Mouse (Mus musculus): ENCODE measurements around the gene Gpatch3.

Gpatch3 gene

GRCm38 (mm10) chr4:133619473-133620136 is 45.1 kb downstream of the Gpatch3 start:
- no peak for DNase-seq (ENCODE audit: low read depth, low spot score)

DNA sequence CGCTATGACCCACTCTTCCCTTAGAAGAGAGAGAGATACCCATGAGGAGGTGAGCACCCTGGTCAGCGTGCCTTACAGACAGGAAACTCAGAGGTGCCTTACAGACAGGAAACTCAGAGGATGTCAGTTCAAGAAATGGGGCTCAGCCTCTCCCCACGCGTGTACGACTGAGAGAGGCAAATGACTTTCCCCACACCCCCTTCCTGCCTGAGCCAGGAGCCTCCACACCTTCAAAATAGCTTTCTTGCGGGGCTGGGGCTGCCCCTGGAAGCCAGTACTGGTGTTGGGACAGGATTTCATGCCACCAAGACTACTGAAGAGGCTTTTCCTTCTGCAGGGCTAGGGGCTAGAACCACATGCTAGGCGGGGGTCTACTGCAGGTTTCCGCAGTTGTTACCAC is 46.1 kb downstream of the Gpatch3 start:
- DNase-seq (ENCODE audit: low read depth, low spot score): no peak

DNA sequence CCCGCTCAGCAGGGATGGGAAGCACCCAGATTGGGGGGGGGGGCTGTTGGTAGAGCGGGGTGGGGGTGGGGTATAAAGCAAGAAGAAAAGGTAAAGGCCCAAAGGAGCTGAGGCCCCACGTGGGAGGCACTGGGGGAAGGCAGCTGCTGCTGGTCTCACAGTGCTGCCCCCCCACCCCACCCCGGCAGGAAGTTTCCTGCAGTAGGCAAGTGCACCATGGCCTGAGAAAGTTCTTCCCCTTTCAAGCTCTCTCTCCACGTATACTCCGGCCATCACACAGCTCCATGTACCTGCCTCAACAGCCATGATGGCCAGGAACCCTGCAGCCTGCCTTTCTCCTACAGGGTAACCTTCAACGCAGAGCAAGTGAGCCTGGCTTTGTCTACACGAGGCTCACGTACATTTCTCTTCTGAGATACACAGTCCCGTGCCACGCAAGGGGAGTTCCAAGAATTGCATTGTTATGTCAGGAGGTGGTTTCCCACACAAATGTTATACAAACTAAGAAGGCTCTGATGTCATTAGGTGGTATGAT is 47.7 kb downstream of the Gpatch3 start:
- peak; percentile 76 for DNase-seq (ENCODE audit: low read depth, low spot score)

GRCm38 (mm10) chr4:133624830-133625229 is 50.3 kb downstream of the Gpatch3 start:
- no peak for DNase-seq (ENCODE audit: low read depth, low spot score)

GRCm38 (mm10) chr4:133625621-133626071 is 51.1 kb downstream of the Gpatch3 start:
- DNase-seq (ENCODE audit: low read depth, low spot score): peak; percentile 67

DNA sequence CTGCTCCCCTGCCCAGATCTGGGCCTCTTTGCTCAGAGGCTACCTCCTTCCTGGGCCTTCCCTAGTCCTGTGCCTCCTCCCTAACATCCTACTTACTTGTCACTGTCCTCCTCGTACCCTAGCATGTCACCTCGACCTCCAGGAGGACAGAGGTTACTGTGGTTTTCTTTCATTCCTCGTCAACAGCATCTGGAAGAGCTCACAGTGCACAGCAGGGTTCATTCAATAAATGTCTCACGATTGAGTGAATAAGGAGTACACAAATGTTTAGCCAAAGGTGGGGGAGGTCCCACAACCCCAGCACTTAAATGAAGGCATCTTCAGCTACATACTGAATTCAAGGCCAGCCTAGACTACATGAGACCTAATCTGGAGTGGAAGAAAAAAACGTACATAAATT is 51.7 kb downstream of the Gpatch3 start:
- DNase-seq (ENCODE audit: low read depth, low spot score): peak; percentile 57

- DNase-seq (ENCODE audit: low read depth, low spot score): no peak
These were observed 52.1 kb downstream of the Gpatch3 start for GRCm38 (mm10) chr4:133626621-133627020.

DNA sequence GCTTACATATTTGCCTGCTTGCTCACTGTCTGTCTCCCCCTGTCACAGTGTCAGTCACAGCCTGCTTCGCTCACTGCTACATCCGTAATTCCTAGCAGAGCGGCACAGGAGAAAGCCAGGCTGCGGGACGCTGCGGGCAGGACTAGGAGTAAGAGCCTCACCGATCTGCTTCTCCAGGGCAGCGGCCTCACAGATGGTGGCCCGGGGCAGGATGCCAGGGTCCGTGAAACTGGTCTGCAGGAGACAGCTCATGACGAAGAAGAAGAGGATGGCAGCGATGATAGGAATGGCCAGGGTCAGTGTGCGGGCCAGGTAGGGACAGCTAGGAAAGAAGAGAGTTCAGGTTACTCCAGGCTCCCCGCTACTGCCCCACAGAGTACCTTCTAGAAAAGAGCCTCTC is 52.5 kb downstream of the Gpatch3 start:
- no peak for DNase-seq (ENCODE audit: low read depth, low spot score)

DNA sequence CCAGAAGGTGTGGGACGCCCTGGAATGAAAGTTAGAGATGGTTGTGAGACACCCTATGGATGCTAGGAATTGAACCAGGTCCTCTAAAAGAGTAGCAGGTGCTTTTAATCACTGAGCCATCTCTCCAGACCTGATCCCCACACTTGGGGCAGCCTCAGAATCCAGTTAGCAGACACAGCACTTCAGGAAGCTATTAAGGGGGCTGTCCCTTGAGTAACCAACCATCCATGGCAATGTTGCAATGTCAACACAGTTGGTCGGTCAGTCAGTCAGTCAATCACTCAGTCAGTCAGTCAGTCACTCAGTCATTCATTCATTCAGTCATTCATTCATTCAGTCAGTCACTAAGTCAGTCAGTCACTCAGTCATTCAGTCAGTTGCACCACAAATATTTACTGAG is 54.0 kb downstream of the Gpatch3 start:
- no peak for DNase-seq (ENCODE audit: low read depth, low spot score)

GRCm38 (mm10) chr4:133629191-133629590 is 54.6 kb downstream of the Gpatch3 start:
- DNase-seq (ENCODE audit: low read depth, low spot score): no peak

DNA sequence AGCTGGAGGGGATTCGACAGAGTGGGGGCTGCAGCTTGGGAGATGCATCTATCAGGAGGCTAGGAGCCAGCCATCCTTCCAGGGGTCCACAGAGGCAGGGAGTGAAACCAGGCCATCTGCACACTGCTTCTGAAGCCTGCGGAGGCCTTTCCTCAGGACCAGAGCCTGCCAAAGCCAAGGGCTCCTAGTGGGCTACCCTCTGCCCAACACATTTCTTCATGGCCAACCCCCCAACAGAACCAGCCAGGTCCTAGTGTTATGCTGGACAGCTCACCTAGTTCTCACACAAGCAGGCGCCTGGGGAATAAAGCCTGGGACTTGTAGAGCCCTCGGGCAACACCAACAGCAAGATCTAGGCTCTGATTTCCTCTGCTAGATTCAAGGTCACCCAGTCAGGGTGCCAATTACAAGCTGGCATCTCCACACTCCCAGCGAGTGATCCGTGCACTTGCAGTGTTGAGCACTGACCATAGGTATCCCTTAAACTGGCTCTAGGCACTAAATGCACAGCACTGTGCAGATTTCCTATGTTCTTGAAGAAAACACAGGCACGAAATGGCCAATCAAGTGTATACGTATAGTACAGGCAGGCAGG is 55.9 kb downstream of the Gpatch3 start:
- no peak for DNase-seq (ENCODE audit: low read depth, low spot score)

DNA sequence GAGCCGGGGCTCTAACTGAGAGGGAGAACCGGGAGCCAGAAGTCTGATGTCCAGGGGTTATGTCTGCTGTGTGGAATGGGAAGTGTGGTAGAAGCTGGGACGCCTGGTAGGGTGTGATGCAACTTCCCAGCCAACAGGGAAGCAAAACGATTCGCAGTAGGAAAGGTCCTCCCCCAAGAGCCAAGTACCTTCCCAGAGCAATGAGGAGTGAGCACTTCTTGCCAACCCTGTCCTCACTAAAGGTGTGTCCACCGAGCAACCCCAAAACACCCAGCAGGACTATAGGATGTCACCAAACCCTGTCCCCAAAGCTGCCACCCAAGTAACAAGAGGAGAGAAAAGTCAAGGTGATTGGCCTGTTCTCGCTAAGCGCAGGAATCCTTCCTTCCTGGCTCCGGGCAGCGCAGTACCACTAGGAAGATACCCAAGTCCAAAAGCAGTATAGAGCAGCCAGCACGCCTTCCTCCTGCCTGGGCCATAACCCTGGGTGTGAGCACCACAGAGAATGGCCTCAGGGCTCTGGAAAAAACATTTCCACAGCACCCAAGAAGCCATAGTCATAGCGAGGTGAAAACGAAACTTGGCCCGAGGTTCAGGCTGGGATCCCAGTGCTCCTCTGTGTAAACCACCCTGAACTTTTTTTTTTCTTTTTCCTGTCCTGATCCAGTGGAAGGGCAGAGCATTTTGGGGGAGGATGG is 56.7 kb downstream of the Gpatch3 start:
- DNase-seq (ENCODE audit: low read depth, low spot score): no peak

GRCm38 (mm10) chr4:133631769-133632411 is 57.3 kb downstream of the Gpatch3 start:
- peak; percentile 76 for DNase-seq (ENCODE audit: low read depth, low spot score)

DNA sequence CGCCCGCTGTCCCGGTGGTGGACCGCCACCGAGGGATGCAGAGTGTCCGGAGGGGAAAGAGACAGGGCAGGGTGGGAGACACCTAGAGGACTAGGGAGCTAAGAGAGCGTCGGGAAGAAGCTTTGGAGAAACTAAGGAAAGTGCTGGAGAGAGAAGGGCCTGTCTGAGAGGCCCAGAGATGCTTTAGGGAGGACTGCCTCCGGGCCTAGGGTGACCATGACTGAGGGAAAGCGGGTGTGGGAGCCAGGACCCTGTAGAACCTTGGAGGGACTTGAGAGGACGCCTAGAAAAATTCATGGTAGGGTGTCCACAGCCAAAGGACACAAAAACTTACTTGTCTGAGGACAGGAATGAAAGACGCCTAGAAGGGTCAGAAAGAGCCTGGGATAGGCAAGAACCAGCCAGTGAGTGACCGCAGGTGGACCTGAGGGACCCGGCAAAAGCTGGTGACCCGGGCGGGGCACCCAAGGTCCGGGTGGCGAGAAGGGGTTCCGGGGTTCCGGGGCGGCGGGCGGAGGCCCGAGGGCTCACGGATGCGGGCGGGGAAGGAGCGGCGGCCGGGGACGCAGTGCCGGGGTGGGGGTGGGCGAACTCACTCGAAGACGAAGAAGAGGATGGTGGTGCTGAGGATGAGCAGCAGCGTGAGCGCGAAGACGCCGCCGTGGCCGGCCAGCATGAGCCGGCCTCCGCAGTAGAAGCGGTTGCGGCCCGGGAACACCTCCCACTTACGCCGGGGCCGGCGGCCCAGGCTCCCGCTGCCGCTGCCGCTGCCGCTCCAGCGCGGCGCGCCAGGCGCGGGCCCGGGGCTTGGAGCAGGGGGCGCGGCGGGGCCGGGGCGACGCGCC is 58.2 kb downstream of the Gpatch3 start:
- peak; percentile 58 for DNase-seq (ENCODE audit: low read depth, low spot score)

DNA sequence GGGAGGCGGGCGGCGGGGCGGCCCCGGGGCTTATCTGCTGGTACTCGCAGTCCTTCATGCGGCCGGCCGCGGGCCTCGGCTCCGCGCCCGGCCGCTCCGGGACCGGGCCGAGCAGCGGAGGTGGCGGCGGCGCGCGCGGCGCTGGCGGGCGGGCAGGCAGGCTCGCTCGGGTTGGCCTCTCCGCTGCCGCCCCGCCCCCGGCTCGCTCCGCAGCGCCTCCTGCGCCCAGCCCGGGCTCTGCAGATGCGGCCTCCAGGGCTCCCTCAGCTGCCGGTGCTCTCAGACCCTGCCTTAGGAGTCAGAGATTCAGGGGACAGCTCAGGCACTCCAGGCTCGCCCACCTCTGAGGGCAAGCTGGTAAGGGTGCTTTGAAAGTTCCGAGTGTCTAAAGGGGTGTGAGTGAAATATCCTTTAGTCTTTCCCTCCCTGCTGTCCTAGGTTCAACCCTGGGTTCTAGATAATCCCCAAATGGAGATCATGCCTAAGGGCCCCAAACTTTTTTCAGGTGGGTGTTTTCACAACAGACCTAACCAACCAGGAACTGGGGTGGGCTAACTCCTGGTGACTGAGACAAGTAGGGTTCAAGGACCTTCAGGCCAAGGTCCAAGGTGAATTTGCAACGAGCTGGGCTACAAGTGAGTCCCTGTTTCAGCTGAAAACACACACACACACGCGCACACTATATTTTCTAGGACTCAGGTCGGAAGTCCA is 58.9 kb downstream of the Gpatch3 start:
- peak; percentile 94 for DNase-seq (ENCODE audit: low read depth, low spot score)
